Mouse (Mus musculus): ENCODE measurements around the gene Mphosph9. TPM values are rescaled to one million over a fixed set of nuclear protein-coding genes. Genes with fewer than 3 reads are reported as not detected.
A peak's percentile ranks its signal among the peaks of the same experiment; 100 is the strongest.

The Mphosph9 gene
- polyA plus RNA-seq, 1 experiment from 2014 or later = 20.2 TPM

- Histone ChIP-seq H3K36me3 (ENCODE audit: control insufficient read depth, insufficient read depth, low read length) (no peaks in the 10 kb centered on the region), H3K4me3 (ENCODE audit: low read depth, low read length) (no peak overlapping the region), H3K9ac (replicated peaks; ENCODE audit: low read depth, low read length) (no peak overlapping the region), H3K4me1 (ENCODE audit: control insufficient read depth, insufficient read depth, low read length) (peaks cover 13% of the 10 kb centered on the region), H3K27ac (ENCODE audit: low read length) (no peak overlapping the region), H3K27me3 (ENCODE audit: control insufficient read depth, insufficient read depth, low read length) (no peaks in the 10 kb centered on the region), H3K4me2 (replicated peaks; ENCODE audit: low read depth, low read length) (no peak overlapping the region), H3K9me3 (ENCODE audit: control insufficient read depth, low read depth, low read length) (no peaks in the 10 kb centered on the region)
- ATAC-seq (ENCODE audit: insufficient number of reproducible peaks, insufficient read depth, low FRiP score, low read depth) = no peak
- WGBS = 83% methylated on average over 9 of the region's 9 CpGs
These were observed 9.3 kb upstream of the Mphosph9 start for GRCm38 (mm10) chr5:124337103-124337502.

DNA sequence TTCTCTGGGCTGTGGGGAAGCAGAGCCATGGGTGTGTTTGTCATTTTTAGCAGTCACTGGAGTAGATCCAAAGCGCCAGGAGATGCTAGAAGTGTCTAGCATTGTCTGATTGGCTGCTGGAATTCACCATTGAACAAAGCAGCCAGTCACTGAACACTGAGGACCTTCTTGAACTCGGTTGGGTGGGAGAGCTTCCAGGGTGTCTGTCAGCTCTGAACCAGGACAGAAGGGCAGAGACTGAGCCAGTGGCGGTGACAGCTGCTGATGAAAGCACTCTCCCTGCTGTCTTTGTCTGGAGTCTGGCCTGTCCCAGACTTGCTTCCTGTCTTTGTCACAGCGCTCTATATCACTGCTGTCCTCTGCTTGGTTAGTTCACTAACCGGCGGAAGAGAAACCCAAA is 6.6 kb upstream of the Mphosph9 start:
- no peak for ATAC-seq (ENCODE audit: insufficient number of reproducible peaks, insufficient read depth, low FRiP score, low read depth)
- 60% methylated on average over 6 of the region's 6 CpGs for WGBS
- peaks cover 13% of the 10 kb centered on the region for H3K4me1 ChIP-seq (ENCODE audit: control insufficient read depth, insufficient read depth, low read length)

GRCm38 (mm10) chr5:124330086-124330485 is 2.3 kb upstream of the Mphosph9 start:
- Histone ChIP-seq H3K36me3 (ENCODE audit: control insufficient read depth, insufficient read depth, low read length) (no peaks in the 10 kb centered on the region), H3K27me3 (ENCODE audit: control insufficient read depth, insufficient read depth, low read length) (no peaks in the 10 kb centered on the region), H3K4me3 (ENCODE audit: low read depth, low read length) (no peak overlapping the region), H3K4me1 (ENCODE audit: control insufficient read depth, insufficient read depth, low read length) (0 out of 2 replicates have a peak, but pooled peaks cover 7% of the 10 kb centered on the region), H3K9me3 (ENCODE audit: control insufficient read depth, low read depth, low read length) (no peaks in the 10 kb centered on the region), H3K27ac (ENCODE audit: low read length) (no peak overlapping the region), H3K9ac (replicated peaks; ENCODE audit: low read depth, low read length) (no peak overlapping the region), H3K4me2 (replicated peaks; ENCODE audit: low read depth, low read length) (no peak overlapping the region)
- WGBS = 92% methylated on average over 6 of the region's 6 CpGs
- no peak for ATAC-seq (ENCODE audit: insufficient number of reproducible peaks, insufficient read depth, low FRiP score, low read depth)

More for the DNA sequence above, 6.6 kb upstream of the Mphosph9 start:
- Histone ChIP-seq H3K27ac (ENCODE audit: low read length) (0 out of 2 replicates have a peak overlapping the region, but pooled peaks have one; percentile 15), H3K27me3 (ENCODE audit: control insufficient read depth, insufficient read depth, low read length) (no peaks in the 10 kb centered on the region), H3K4me2 (replicated peaks; ENCODE audit: low read depth, low read length) (no peak overlapping the region), H3K9me3 (ENCODE audit: control insufficient read depth, low read depth, low read length) (no peaks in the 10 kb centered on the region), H3K4me3 (ENCODE audit: low read depth, low read length) (no peak overlapping the region), H3K36me3 (ENCODE audit: control insufficient read depth, insufficient read depth, low read length) (no peaks in the 10 kb centered on the region), H3K9ac (replicated peaks; ENCODE audit: low read depth, low read length) (no peak overlapping the region)

- no peak for ATAC-seq (ENCODE audit: insufficient number of reproducible peaks, insufficient read depth, low FRiP score, low read depth)
- peak overlapping the region; percentile 41; the same call in 1 of the 2 replicates for H3K9ac ChIP-seq (replicated peaks; ENCODE audit: low read depth, low read length)
- peak overlapping the region; percentile 60 for H3K4me2 ChIP-seq (replicated peaks; ENCODE audit: low read depth, low read length)
- peak overlapping the region; percentile 47 for H3K4me3 ChIP-seq (ENCODE audit: low read depth, low read length)
- no peaks in the 10 kb centered on the region for H3K9me3 ChIP-seq (ENCODE audit: control insufficient read depth, low read depth, low read length)
- 0 out of 2 replicates have a peak, but pooled peaks cover 7% of the 10 kb centered on the region for H3K4me1 ChIP-seq (ENCODE audit: control insufficient read depth, insufficient read depth, low read length)
- peak overlapping the region; percentile 92; the same call in 1 of the 2 replicates for H3K27ac ChIP-seq (ENCODE audit: low read length)
- no peaks in the 10 kb centered on the region for H3K27me3 ChIP-seq (ENCODE audit: control insufficient read depth, insufficient read depth, low read length)
- 4% methylated on average over 8 of the region's 8 CpGs for WGBS
- H3K36me3 ChIP-seq (ENCODE audit: control insufficient read depth, insufficient read depth, low read length) = no peaks in the 10 kb centered on the region
These were observed 943 bp downstream of the Mphosph9 start for GRCm38 (mm10) chr5:124326829-124327228.

DNA sequence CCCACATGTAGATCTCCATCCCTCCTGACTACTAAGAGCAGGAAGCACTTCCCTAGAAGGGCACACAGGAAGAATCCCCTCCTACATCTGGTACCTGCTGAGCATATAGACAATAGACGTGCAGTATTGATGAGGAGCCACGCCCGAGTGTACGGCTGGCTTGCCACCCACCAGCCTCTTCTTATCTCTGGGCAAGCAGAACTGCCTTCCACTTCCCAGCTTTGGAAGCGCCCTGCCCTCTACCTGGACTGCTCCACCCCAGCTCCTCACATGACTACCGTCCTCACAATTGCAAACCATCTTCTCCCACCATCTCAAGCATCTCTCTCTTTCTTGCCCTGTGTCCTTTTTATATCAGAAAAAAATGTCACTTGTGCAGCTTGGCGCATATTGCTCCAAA is 10.1 kb downstream of the Mphosph9 start:
- ATAC-seq (ENCODE audit: insufficient number of reproducible peaks, insufficient read depth, low FRiP score, low read depth) = no peak
- no peaks in the 10 kb centered on the region for H3K27me3 ChIP-seq (ENCODE audit: control insufficient read depth, insufficient read depth, low read length)
- H3K4me1 ChIP-seq (ENCODE audit: control insufficient read depth, insufficient read depth, low read length) = no peaks in the 10 kb centered on the region
- H3K4me3 ChIP-seq (ENCODE audit: low read depth, low read length) = no peak overlapping the region
- 78% methylated on average over 7 of the region's 7 CpGs for WGBS
- H3K4me2 ChIP-seq (replicated peaks; ENCODE audit: low read depth, low read length) = no peak overlapping the region
- H3K9me3 ChIP-seq (ENCODE audit: control insufficient read depth, low read depth, low read length) = peaks cover 1% of the 10 kb centered on the region; the same call in 1 of the 2 replicates
- H3K9ac ChIP-seq (replicated peaks; ENCODE audit: low read depth, low read length) = no peak overlapping the region
- no peak overlapping the region for H3K27ac ChIP-seq (ENCODE audit: low read length)
- H3K36me3 ChIP-seq (ENCODE audit: control insufficient read depth, insufficient read depth, low read length) = peaks cover 23% of the 10 kb centered on the region

DNA sequence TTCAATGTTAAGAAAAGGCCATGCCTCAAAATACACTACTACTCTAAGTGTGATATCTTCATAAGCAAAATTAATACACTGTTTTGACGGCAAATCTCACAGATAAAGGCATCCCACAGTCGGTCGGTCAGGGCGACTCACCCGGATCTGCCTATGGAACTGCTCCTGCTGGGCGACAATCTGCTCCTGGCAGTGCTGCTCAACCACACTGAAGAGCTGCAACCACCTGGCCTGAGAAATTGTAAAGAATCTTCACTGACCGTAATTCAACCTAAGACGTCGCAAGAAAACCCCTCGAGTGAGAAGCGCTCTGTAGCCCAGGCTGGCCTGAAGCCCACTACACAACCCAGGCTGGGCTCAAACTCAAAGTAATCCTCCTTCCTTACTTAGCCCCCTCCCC is 11.8 kb downstream of the Mphosph9 start:
- peaks cover 31% of the 10 kb centered on the region for H3K36me3 ChIP-seq (ENCODE audit: control insufficient read depth, insufficient read depth, low read length)
- H3K9ac ChIP-seq (replicated peaks; ENCODE audit: low read depth, low read length) = no peak overlapping the region
- no peak overlapping the region for H3K4me2 ChIP-seq (replicated peaks; ENCODE audit: low read depth, low read length)
- WGBS = 89% methylated on average over 11 of the region's 11 CpGs
- no peak for ATAC-seq (ENCODE audit: insufficient number of reproducible peaks, insufficient read depth, low FRiP score, low read depth)
- no peaks in the 10 kb centered on the region for H3K4me1 ChIP-seq (ENCODE audit: control insufficient read depth, insufficient read depth, low read length)
- no peaks in the 10 kb centered on the region for H3K27me3 ChIP-seq (ENCODE audit: control insufficient read depth, insufficient read depth, low read length)
- H3K4me3 ChIP-seq (ENCODE audit: low read depth, low read length) = no peak overlapping the region
- peaks cover 3% of the 10 kb centered on the region; the same call in 1 of the 2 replicates for H3K9me3 ChIP-seq (ENCODE audit: control insufficient read depth, low read depth, low read length)
- no peak overlapping the region for H3K27ac ChIP-seq (ENCODE audit: low read length)

- 91% methylated on average over 9 of the region's 9 CpGs for WGBS
- Histone ChIP-seq H3K4me2 (replicated peaks; ENCODE audit: low read depth, low read length) (no peak overlapping the region), H3K9me3 (ENCODE audit: control insufficient read depth, low read depth, low read length) (peaks cover 3% of the 10 kb centered on the region; the same call in 1 of the 2 replicates), H3K9ac (replicated peaks; ENCODE audit: low read depth, low read length) (no peak overlapping the region), H3K4me3 (ENCODE audit: low read depth, low read length) (no peak overlapping the region), H3K27me3 (ENCODE audit: control insufficient read depth, insufficient read depth, low read length) (no peaks in the 10 kb centered on the region), H3K4me1 (ENCODE audit: control insufficient read depth, insufficient read depth, low read length) (no peaks in the 10 kb centered on the region), H3K36me3 (ENCODE audit: control insufficient read depth, insufficient read depth, low read length) (peaks cover 31% of the 10 kb centered on the region), H3K27ac (ENCODE audit: low read length) (no peak overlapping the region)
- no peak for ATAC-seq (ENCODE audit: insufficient number of reproducible peaks, insufficient read depth, low FRiP score, low read depth)
These were observed 12.3 kb downstream of the Mphosph9 start for GRCm38 (mm10) chr5:124315498-124315897.

GRCm38 (mm10) chr5:124310091-124310490 is 17.7 kb downstream of the Mphosph9 start:
- H3K27ac ChIP-seq (ENCODE audit: low read length) = no peak overlapping the region
- H3K4me3 ChIP-seq (ENCODE audit: low read depth, low read length) = no peak overlapping the region
- peaks cover 3% of the 10 kb centered on the region; the same call in 1 of the 2 replicates for H3K9me3 ChIP-seq (ENCODE audit: control insufficient read depth, low read depth, low read length)
- no peaks in the 10 kb centered on the region for H3K27me3 ChIP-seq (ENCODE audit: control insufficient read depth, insufficient read depth, low read length)
- no peak overlapping the region for H3K4me2 ChIP-seq (replicated peaks; ENCODE audit: low read depth, low read length)
- H3K36me3 ChIP-seq (ENCODE audit: control insufficient read depth, insufficient read depth, low read length) = peaks cover 45% of the 10 kb centered on the region
- H3K4me1 ChIP-seq (ENCODE audit: control insufficient read depth, insufficient read depth, low read length) = no peaks in the 10 kb centered on the region
- no peak overlapping the region for H3K9ac ChIP-seq (replicated peaks; ENCODE audit: low read depth, low read length)
- 94% methylated on average over 11 of the region's 11 CpGs for WGBS
- no peak for ATAC-seq (ENCODE audit: insufficient number of reproducible peaks, insufficient read depth, low FRiP score, low read depth)

DNA sequence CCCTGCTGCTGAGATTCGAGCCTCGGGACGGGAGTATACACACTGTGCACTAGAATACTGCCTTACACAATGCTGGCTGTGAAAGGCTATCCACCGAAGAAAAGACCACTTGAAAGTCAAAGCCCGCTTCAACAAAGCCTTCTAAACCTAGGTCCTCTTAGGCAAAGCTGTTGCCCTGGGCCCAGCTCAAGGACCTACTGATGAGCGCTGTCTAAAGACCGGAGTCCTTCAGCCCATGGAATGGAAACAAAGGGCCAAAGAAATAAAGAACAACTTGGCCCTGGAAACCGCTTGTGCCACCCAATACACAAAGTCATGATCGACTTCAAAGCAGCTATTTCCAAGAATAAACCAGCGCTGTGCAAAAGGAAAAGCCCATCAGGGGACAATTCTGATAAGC is 18.6 kb downstream of the Mphosph9 start:
- ATAC-seq (ENCODE audit: insufficient number of reproducible peaks, insufficient read depth, low FRiP score, low read depth) = no peak
- Histone ChIP-seq H3K27me3 (ENCODE audit: control insufficient read depth, insufficient read depth, low read length) (no peaks in the 10 kb centered on the region), H3K9me3 (ENCODE audit: control insufficient read depth, low read depth, low read length) (peaks cover 3% of the 10 kb centered on the region; the same call in 1 of the 2 replicates), H3K27ac (ENCODE audit: low read length) (no peak overlapping the region), H3K36me3 (ENCODE audit: control insufficient read depth, insufficient read depth, low read length) (peaks cover 42% of the 10 kb centered on the region), H3K4me3 (ENCODE audit: low read depth, low read length) (no peak overlapping the region), H3K4me1 (ENCODE audit: control insufficient read depth, insufficient read depth, low read length) (no peaks in the 10 kb centered on the region), H3K9ac (replicated peaks; ENCODE audit: low read depth, low read length) (no peak overlapping the region), H3K4me2 (replicated peaks; ENCODE audit: low read depth, low read length) (no peak overlapping the region)
- WGBS = 94% methylated on average over 10 of the region's 10 CpGs
